Mouse (Mus musculus): ENCODE data around the gene Cacna1d. TPM values are rescaled to one million over a fixed set of nuclear protein-coding genes. Genes with fewer than 3 reads are reported as not detected.

Gene Cacna1d
- 4.1 and 4.2 TPM in 2 replicates for polyA plus RNA-seq (2015; fragmentation: Nextera tagmentation; extraction: Ambion mirVana)

- Histone ChIP-seq H3K4me2 (replicated peaks) (no peak within 1 kb of the TSS), H3K27me3 (no peaks in the 10 kb centered on the region), H3K9me3 (replicated peaks) (no peaks in the 10 kb centered on the region), H3K4me3 (replicated peaks) (no peak within 1 kb of the TSS), H3K4me1 (no peaks in the 10 kb centered on the region), H3K9ac (no peak within 1 kb of the TSS), H3K27ac (replicated peaks) (no peak within 1 kb of the TSS), H3K36me3 (peaks cover 60% of the 10 kb centered on the region)
- 92% methylated on average over 9 of the region's 9 CpGs for WGBS
- no peak for ATAC-seq (ENCODE audit: insufficient number of reproducible peaks, low FRiP score, low TSS enrichment, low read depth)
Observed at GRCm38 (mm10) chr14:30491342-30491741, at the start of gene Cacna1d. TSS of gene Cacna1d (minus strand) at chr14:30491455.

GRCm38 (mm10) chr14:30533780-30534450 is 42.7 kb upstream of the Cacna1d start:
- no peaks in the 10 kb centered on the region for H3K27me3 ChIP-seq
- no peak overlapping the region for H3K4me2 ChIP-seq (replicated peaks)
- no peak for ATAC-seq (ENCODE audit: insufficient number of reproducible peaks, low FRiP score, low TSS enrichment, low read depth)
- no peaks in the 10 kb centered on the region; the same call in 1 of the 2 replicates for H3K36me3 ChIP-seq
- H3K9me3 ChIP-seq (replicated peaks), result no peaks in the 10 kb centered on the region
- 76% methylated on average over 6 of the region's 6 CpGs for WGBS
- H3K4me3 ChIP-seq (replicated peaks), result no peak overlapping the region
- H3K9ac ChIP-seq, result no peak overlapping the region
- no peaks in the 10 kb centered on the region for H3K4me1 ChIP-seq
- no peak overlapping the region for H3K27ac ChIP-seq (replicated peaks)

- no peak overlapping the region for H3K9ac ChIP-seq
- H3K4me2 ChIP-seq (replicated peaks), result no peak overlapping the region
- no peak overlapping the region for H3K27ac ChIP-seq (replicated peaks)
- H3K4me3 ChIP-seq (replicated peaks), result no peak overlapping the region
- H3K9me3 ChIP-seq (replicated peaks), result no peaks in the 10 kb centered on the region
- no peaks in the 10 kb centered on the region for H3K4me1 ChIP-seq
- 84% methylated on average over 6 of the region's 6 CpGs for WGBS
- no peak for ATAC-seq (ENCODE audit: insufficient number of reproducible peaks, low FRiP score, low TSS enrichment, low read depth)
- peaks cover 13% of the 10 kb centered on the region for H3K36me3 ChIP-seq
- H3K27me3 ChIP-seq, result no peaks in the 10 kb centered on the region
Observed at GRCm38 (mm10) chr14:30531896-30532295, 40.6 kb upstream of the Cacna1d start.

- Histone ChIP-seq H3K9me3 (replicated peaks) (no peaks in the 10 kb centered on the region), H3K27ac (replicated peaks) (no peak overlapping the region), H3K9ac (no peak overlapping the region), H3K4me1 (no peaks in the 10 kb centered on the region), H3K4me3 (replicated peaks) (no peak overlapping the region), H3K36me3 (peaks cover 16% of the 10 kb centered on the region), H3K4me2 (replicated peaks) (no peak overlapping the region), H3K27me3 (no peaks in the 10 kb centered on the region)
- ATAC-seq (ENCODE audit: insufficient number of reproducible peaks, low FRiP score, low TSS enrichment, low read depth), result no peak
- WGBS, result 80% methylated on average over 5 of the region's 5 CpGs
Observed at GRCm38 (mm10) chr14:30531431-30531830, 40.2 kb upstream of the Cacna1d start.

DNA sequence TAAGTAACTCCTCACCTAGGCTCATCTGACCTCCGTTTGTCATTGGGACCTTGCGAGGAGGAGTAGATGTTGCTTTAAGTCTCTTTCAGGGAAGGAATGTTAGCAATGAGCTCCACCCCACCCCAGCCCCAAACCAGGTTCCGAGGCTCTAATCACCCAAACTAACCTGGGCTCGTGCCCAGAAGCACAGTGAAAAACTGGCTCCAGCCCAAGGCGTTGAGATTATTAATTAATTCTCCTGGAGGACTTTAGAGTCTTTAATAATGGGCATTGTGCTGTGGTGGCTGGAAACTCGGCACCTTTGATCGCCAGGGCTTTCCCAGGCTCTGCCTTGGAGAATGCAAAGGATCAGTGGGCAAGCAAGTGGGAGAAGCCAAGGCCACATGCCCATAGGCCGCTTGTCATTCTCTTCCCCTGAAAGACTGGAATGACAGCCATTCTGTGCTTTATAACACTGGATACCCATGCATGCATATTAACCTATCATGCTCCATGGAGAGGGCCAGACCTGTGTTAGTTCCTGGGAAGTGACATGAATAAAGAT is 39.5 kb upstream of the Cacna1d start:
- H3K27ac ChIP-seq (replicated peaks), result no peak overlapping the region
- peaks cover 22% of the 10 kb centered on the region for H3K36me3 ChIP-seq
- H3K4me1 ChIP-seq, result no peaks in the 10 kb centered on the region
- no peak overlapping the region for H3K4me3 ChIP-seq (replicated peaks)
- H3K9me3 ChIP-seq (replicated peaks), result no peaks in the 10 kb centered on the region
- no peak overlapping the region for H3K4me2 ChIP-seq (replicated peaks)
- no peak overlapping the region for H3K9ac ChIP-seq
- H3K27me3 ChIP-seq, result no peaks in the 10 kb centered on the region
- 60% methylated on average over 8 of the region's 8 CpGs for WGBS
- no peak for ATAC-seq (ENCODE audit: insufficient number of reproducible peaks, low FRiP score, low TSS enrichment, low read depth)

- Histone ChIP-seq H3K36me3 (peaks cover 36% of the 10 kb centered on the region), H3K27ac (replicated peaks) (no peak overlapping the region), H3K9ac (no peak overlapping the region), H3K4me2 (replicated peaks) (no peak overlapping the region), H3K4me1 (no peaks in the 10 kb centered on the region), H3K9me3 (replicated peaks) (no peaks in the 10 kb centered on the region), H3K27me3 (no peaks in the 10 kb centered on the region), H3K4me3 (replicated peaks) (no peak overlapping the region)
- WGBS, result 93% methylated on average over 12 of the region's 12 CpGs
- ATAC-seq (ENCODE audit: insufficient number of reproducible peaks, low FRiP score, low TSS enrichment, low read depth), result no peak
Observed at GRCm38 (mm10) chr14:30529454-30529853, 38.2 kb upstream of the Cacna1d start.

- H3K9ac ChIP-seq, result no peak overlapping the region
- H3K9me3 ChIP-seq (replicated peaks), result no peaks in the 10 kb centered on the region
- WGBS, result 89% methylated on average over 5 of the region's 5 CpGs
- no peak overlapping the region for H3K4me3 ChIP-seq (replicated peaks)
- H3K4me2 ChIP-seq (replicated peaks), result no peak overlapping the region
- H3K36me3 ChIP-seq, result peaks cover 40% of the 10 kb centered on the region
- H3K27ac ChIP-seq (replicated peaks), result no peak overlapping the region
- ATAC-seq (ENCODE audit: insufficient number of reproducible peaks, low FRiP score, low TSS enrichment, low read depth), result no peak
- H3K4me1 ChIP-seq, result no peaks in the 10 kb centered on the region
- H3K27me3 ChIP-seq, result no peaks in the 10 kb centered on the region
Observed at GRCm38 (mm10) chr14:30528961-30529360, 37.7 kb upstream of the Cacna1d start.

DNA sequence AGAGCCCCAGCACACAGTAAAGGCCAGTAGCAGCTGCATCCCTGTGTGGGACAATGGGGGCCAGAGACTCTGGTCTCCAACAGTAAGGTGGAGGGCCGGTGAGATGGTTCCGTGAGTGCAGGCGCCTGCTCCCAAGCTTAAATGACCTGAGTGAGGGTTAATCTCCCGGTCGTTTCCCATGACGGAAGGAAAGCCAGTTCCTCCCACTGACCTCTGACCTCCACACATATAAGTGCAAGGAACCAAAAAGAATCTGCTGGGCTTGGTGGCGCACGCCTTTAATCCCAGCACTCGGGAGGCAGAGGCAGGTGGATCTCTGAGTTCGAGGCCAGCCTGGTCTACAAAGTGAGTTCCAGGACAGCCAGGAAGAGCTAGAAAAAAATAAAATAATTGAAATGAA is 37.1 kb upstream of the Cacna1d start:
- Histone ChIP-seq H3K4me2 (replicated peaks) (no peak overlapping the region), H3K9ac (no peak overlapping the region), H3K4me3 (replicated peaks) (no peak overlapping the region), H3K9me3 (replicated peaks) (no peaks in the 10 kb centered on the region), H3K27ac (replicated peaks) (no peak overlapping the region), H3K36me3 (peaks cover 45% of the 10 kb centered on the region), H3K4me1 (no peaks in the 10 kb centered on the region), H3K27me3 (no peaks in the 10 kb centered on the region)
- ATAC-seq (ENCODE audit: insufficient number of reproducible peaks, low FRiP score, low TSS enrichment, low read depth), result no peak
- WGBS, result 88% methylated on average over 10 of the region's 10 CpGs

DNA sequence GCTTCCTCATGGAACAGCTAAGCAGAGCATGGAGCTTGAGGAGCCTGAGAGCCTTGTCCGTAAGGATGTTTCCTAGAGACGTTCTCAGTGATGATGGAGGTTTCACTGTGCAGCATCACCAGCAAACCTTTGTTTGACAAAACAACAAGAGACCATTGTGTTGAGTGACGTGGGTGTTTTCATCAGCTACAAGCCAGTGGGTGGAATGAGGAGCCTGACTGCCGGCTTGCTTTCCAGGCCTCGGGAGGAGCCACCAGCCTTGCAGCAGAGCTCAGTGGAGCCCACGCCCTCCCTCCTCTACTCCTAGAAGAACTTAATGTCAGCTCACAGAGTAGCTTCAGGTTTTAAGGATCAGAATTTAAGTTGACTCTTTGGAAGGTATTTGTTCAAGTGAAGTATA is 32.1 kb upstream of the Cacna1d start:
- Histone ChIP-seq H3K27ac (replicated peaks) (no peak overlapping the region), H3K27me3 (no peaks in the 10 kb centered on the region), H3K36me3 (peaks cover 93% of the 10 kb centered on the region), H3K4me1 (no peaks in the 10 kb centered on the region), H3K4me2 (replicated peaks) (no peak overlapping the region), H3K9ac (no peak overlapping the region), H3K4me3 (replicated peaks) (no peak overlapping the region), H3K9me3 (replicated peaks) (no peaks in the 10 kb centered on the region)
- ATAC-seq (ENCODE audit: insufficient number of reproducible peaks, low FRiP score, low TSS enrichment, low read depth), result no peak
- 66% methylated on average over 6 of the region's 6 CpGs for WGBS

DNA sequence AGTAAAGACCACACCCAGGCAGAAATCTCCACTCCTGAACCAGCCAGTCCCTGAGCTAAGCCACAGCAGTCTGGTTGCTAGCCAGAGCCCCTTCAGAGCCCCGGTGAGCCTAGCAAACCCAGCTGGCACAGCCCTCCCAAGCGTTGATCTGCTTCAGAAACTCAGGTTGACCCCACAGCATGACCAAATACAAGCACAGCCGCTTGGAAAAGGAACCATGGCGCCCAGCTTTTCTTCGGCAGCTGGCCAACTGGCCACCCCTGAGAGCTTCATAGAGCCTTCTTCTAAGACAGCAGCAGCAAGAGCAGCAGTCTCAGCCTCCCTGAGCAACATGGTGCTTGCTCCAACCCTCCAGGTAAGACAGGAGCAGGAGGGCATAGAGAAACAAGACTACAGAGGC is 28.1 kb upstream of the Cacna1d start:
- peaks cover 68% of the 10 kb centered on the region for H3K36me3 ChIP-seq
- H3K4me1 ChIP-seq, result no peaks in the 10 kb centered on the region

DNA sequence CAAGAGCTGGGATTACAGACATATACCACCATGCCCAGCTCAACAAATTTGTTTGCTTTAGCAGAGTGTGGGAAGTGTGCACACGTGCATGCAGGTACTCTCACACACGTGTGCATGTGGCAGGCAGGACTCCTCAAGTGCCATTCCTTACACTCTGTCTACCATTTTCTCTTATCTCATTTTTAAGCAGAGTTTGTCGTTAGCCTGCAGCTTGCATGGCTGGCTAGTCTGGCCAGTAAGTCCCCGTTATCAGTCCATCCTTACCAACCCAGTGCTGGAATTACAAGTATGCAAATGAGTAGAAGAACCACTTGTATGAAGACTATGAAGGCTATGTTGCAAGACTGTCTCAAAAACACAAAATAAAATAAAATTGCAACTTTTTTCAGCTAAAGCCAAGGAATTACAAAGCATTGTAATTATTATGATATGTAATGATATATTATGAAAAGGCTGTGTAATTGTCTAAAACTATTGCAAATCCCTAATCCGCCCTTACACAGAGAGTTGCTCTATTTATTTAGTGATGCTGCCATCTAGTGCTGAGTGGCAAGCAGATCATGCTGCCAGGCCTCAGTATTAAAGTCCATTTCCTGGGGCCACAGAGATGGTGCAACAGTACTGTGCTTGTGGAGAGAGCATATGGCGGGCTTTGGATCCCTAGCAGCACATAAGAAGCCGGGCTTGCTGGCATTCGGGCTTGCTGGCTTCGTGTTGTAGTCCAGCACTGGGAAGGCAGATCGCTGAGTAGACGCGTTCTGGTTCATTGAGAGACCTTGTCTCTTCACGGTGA is 24.9 kb upstream of the Cacna1d start:
- WGBS, result 86% methylated on average over 13 of the region's 13 CpGs
- no peak overlapping the region for H3K4me2 ChIP-seq (replicated peaks)
- no peaks in the 10 kb centered on the region for H3K9me3 ChIP-seq (replicated peaks)
- H3K4me1 ChIP-seq, result no peaks in the 10 kb centered on the region
- no peak overlapping the region for H3K9ac ChIP-seq
- no peaks in the 10 kb centered on the region for H3K27me3 ChIP-seq
- H3K4me3 ChIP-seq (replicated peaks), result no peak overlapping the region
- no peak for ATAC-seq (ENCODE audit: insufficient number of reproducible peaks, low FRiP score, low TSS enrichment, low read depth)
- peaks cover 64% of the 10 kb centered on the region for H3K36me3 ChIP-seq
- no peak overlapping the region for H3K27ac ChIP-seq (replicated peaks)

More for the DNA sequence above, 28.1 kb upstream of the Cacna1d start:
- ATAC-seq (ENCODE audit: insufficient number of reproducible peaks, low FRiP score, low TSS enrichment, low read depth), result no peak
- Histone ChIP-seq H3K9ac (no peak overlapping the region), H3K4me2 (replicated peaks) (no peak overlapping the region), H3K27me3 (no peaks in the 10 kb centered on the region), H3K9me3 (replicated peaks) (no peaks in the 10 kb centered on the region), H3K27ac (replicated peaks) (no peak overlapping the region), H3K4me3 (replicated peaks) (no peak overlapping the region)
- WGBS, result 82% methylated on average over 5 of the region's 5 CpGs
